Mouse (Mus musculus): Measurements from ENCODE around the gene Syna. TPM values are rescaled to one million over a fixed set of nuclear protein-coding genes. Genes with fewer than 3 reads are reported as not detected.

Syna gene
- polyA plus RNA-seq, 1 experiment: not detected

GRCm38 (mm10) chr5:134571730-134572507 is 11.9 kb upstream of the Syna start:
- peaks cover 23% of the 10 kb centered on the region for H3K4me1 ChIP-seq (ENCODE audit: control insufficient read depth, insufficient read depth, low read length)
- no peak overlapping the region for H3K27ac ChIP-seq (ENCODE audit: insufficient read depth, low read depth, low read length)
- no peak for TF ChIP-seq CTCF (IDR thresholded peaks at IDR 0.05; ENCODE audit: low read depth, low read length)
- TF ChIP-seq POLR2A (IDR thresholded peaks at IDR 0.05; ENCODE audit: borderline replicate concordance, low read depth, low read length): no peak
- peak overlapping the region; percentile 61 for H3K4me3 ChIP-seq (ENCODE audit: insufficient read depth, low read length)

- peaks cover 23% of the 10 kb centered on the region for H3K4me1 ChIP-seq (ENCODE audit: control insufficient read depth, insufficient read depth, low read length)
- TF ChIP-seq CTCF (IDR thresholded peaks at IDR 0.05; ENCODE audit: low read depth, low read length) (no peak), POLR2A (IDR thresholded peaks at IDR 0.05; ENCODE audit: borderline replicate concordance, low read depth, low read length) (no peak)
- peak overlapping the region; percentile 29; the same call in 1 of the 2 replicates for H3K27ac ChIP-seq (ENCODE audit: insufficient read depth, low read depth, low read length)
- H3K4me3 ChIP-seq (ENCODE audit: insufficient read depth, low read length): no peak overlapping the region
These were observed 9.1 kb upstream of the Syna start for GRCm38 (mm10) chr5:134568964-134569491.

GRCm38 (mm10) chr5:134568030-134568429 is 8.1 kb upstream of the Syna start:
- TF ChIP-seq CTCF (IDR thresholded peaks at IDR 0.05; ENCODE audit: low read depth, low read length) (no peak), POLR2A (IDR thresholded peaks at IDR 0.05; ENCODE audit: borderline replicate concordance, low read depth, low read length) (no peak)
- H3K4me3 ChIP-seq (ENCODE audit: insufficient read depth, low read length): no peak overlapping the region
- peaks cover 21% of the 10 kb centered on the region for H3K4me1 ChIP-seq (ENCODE audit: control insufficient read depth, insufficient read depth, low read length)
- no peak overlapping the region for H3K27ac ChIP-seq (ENCODE audit: insufficient read depth, low read depth, low read length)

GRCm38 (mm10) chr5:134567445-134567844 is 7.5 kb upstream of the Syna start:
- Histone ChIP-seq H3K4me1 (ENCODE audit: control insufficient read depth, insufficient read depth, low read length) (peaks cover 15% of the 10 kb centered on the region), H3K27ac (ENCODE audit: insufficient read depth, low read depth, low read length) (no peak overlapping the region), H3K4me3 (ENCODE audit: insufficient read depth, low read length) (no peak overlapping the region)
- TF ChIP-seq CTCF (IDR thresholded peaks at IDR 0.05; ENCODE audit: low read depth, low read length) (no peak), POLR2A (IDR thresholded peaks at IDR 0.05; ENCODE audit: borderline replicate concordance, low read depth, low read length) (no peak)

GRCm38 (mm10) chr5:134565696-134566095 is 5.7 kb upstream of the Syna start:
- Histone ChIP-seq H3K27ac (ENCODE audit: insufficient read depth, low read depth, low read length) (no peak overlapping the region), H3K4me3 (ENCODE audit: insufficient read depth, low read length) (no peak overlapping the region), H3K4me1 (ENCODE audit: control insufficient read depth, insufficient read depth, low read length) (peaks cover 13% of the 10 kb centered on the region)
- TF ChIP-seq POLR2A (IDR thresholded peaks at IDR 0.05; ENCODE audit: borderline replicate concordance, low read depth, low read length) (no peak), CTCF (IDR thresholded peaks at IDR 0.05; ENCODE audit: low read depth, low read length) (no peak)

GRCm38 (mm10) chr5:134564272-134564671 is 4.3 kb upstream of the Syna start:
- Histone ChIP-seq H3K4me3 (ENCODE audit: insufficient read depth, low read length) (no peak overlapping the region), H3K27ac (ENCODE audit: insufficient read depth, low read depth, low read length) (no peak overlapping the region), H3K4me1 (ENCODE audit: control insufficient read depth, insufficient read depth, low read length) (peaks cover 6% of the 10 kb centered on the region)
- TF ChIP-seq CTCF (IDR thresholded peaks at IDR 0.05; ENCODE audit: low read depth, low read length): no peak
- no peak for TF ChIP-seq POLR2A (IDR thresholded peaks at IDR 0.05; ENCODE audit: borderline replicate concordance, low read depth, low read length)

- Histone ChIP-seq H3K4me1 (ENCODE audit: control insufficient read depth, insufficient read depth, low read length) (peaks cover 2% of the 10 kb centered on the region), H3K27ac (ENCODE audit: insufficient read depth, low read depth, low read length) (no peak overlapping the region), H3K4me3 (ENCODE audit: insufficient read depth, low read length) (no peak overlapping the region)
- TF ChIP-seq POLR2A (IDR thresholded peaks at IDR 0.05; ENCODE audit: borderline replicate concordance, low read depth, low read length): no peak
- no peak for TF ChIP-seq CTCF (IDR thresholded peaks at IDR 0.05; ENCODE audit: low read depth, low read length)
These were observed 640 bp upstream of the Syna start for GRCm38 (mm10) chr5:134560450-134561171.

GRCm38 (mm10) chr5:134555463-134556164 is 4.4 kb downstream of the Syna start:
- TF ChIP-seq POLR2A (IDR thresholded peaks at IDR 0.05; ENCODE audit: borderline replicate concordance, low read depth, low read length) (no peak), CTCF (IDR thresholded peaks at IDR 0.05; ENCODE audit: low read depth, low read length) (no peak)
- Histone ChIP-seq H3K4me1 (ENCODE audit: control insufficient read depth, insufficient read depth, low read length) (peaks cover 19% of the 10 kb centered on the region), H3K4me3 (ENCODE audit: insufficient read depth, low read length) (no peak overlapping the region), H3K27ac (ENCODE audit: insufficient read depth, low read depth, low read length) (no peak overlapping the region)

- TF ChIP-seq POLR2A (IDR thresholded peaks at IDR 0.05; ENCODE audit: borderline replicate concordance, low read depth, low read length) (no peak), CTCF (IDR thresholded peaks at IDR 0.05; ENCODE audit: low read depth, low read length) (no peak)
- no peak overlapping the region for H3K4me3 ChIP-seq (ENCODE audit: insufficient read depth, low read length)
- no peak overlapping the region for H3K27ac ChIP-seq (ENCODE audit: insufficient read depth, low read depth, low read length)
- H3K4me1 ChIP-seq (ENCODE audit: control insufficient read depth, insufficient read depth, low read length): peaks cover 22% of the 10 kb centered on the region
These were observed 5.9 kb downstream of the Syna start for GRCm38 (mm10) chr5:134553951-134554546.

Measured in bone marrow macrophage, adult 2 months (primary cell).